Mouse (Mus musculus) ES-CJ7 (cell line): ENCODE measurements at regions not wholly inside any gene's neighbourhood (a gene's known extent, or its start where the extent isn't known, plus 50 kb on each side); places are given as distances from the start of the nearest gene placed in this dataset.

ENCODE experiments used
- DNase-seq: peaks from one replicate; pipeline ENCODE4 v3.0.0; 2011; ENCODE audit warnings: low read depth, low spot score

GRCm38 (mm10) chr17:40455920-40456319, 63.9 kb upstream of the Esp8 start:
- peak; percentile 94 for DNase-seq

DNA sequence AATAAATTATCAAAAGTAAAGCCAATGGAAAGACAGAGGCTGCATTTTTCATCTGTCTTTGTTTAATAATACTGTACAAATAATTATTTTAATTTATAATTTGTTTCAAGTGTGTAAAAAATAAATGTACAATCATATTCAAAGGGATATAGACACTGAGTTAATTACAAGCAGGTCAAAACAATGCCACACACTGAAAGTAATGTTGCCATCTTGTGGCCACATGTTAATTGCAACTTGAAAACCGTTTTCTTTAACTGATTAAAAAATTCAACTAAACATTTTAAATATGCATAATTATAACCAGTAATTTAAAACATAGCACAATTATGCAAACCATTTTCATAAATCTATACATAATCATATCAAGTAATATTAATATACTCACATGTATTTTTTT, 89.4 kb upstream of the Esp8 start:
- peak; percentile 9 for DNase-seq

DNA sequence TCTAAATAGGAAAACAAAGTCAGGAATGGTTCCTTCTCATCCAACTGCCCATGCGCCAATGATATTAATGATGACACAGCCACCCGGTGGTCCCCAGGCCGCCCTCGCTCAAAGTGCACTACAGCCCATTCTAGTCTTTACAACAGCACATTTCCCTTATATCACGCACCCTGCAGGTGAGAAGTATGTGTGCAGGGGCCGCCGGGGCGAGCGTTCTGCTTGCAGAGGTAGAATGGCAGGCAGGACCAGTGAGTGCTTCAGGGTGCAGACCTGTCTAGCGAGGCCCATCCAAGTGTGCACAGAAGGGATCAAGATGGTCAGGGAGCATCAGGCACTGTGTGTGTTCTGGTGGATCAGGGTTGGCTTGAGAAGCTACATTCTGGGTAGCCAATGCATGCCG, 99.6 kb upstream of the Crisp1 start:
- DNase-seq: peak; percentile 54

DNA sequence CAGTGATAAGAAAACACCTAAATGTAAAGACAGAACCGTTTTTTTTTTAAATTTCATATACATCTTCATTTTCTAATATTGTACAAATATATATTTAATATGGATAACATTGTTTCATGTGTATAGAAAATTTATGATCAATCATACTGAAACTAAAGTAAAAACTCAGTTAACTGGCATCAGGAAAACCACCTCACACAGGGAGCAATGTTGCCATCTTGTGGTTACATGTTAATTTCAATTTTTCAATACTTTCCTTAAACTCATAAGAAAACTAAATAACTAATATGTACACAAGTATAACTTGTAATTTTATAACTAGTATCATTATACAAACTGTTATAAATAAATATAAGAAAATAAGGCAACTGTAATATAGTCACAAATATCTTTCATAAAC, 65.6 kb upstream of the Crisp1 start:
- DNase-seq: no peak

DNA sequence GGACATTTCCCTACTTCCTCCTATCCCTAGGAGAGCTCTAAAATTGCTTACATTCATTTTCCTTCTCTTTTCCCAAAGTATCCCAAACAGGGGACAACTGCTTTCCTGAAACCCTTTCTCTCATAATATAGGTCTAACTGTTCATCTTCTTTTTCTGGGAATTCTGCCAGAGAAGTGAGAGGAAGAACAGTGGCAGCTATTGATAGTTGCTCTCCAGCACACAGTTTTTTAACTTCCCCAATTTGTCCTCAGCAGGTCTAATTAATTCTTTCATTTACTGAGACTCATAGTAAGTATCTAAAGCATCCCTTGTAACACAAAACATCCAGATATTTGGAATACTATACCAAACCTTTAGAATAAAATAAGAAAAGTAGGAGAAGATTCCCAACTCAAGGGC, 53.7 kb upstream of the Crisp1 start:
- no peak for DNase-seq
